ENCODE assay signal across 27 mouse cellular contexts in the genomic region with DNA sequence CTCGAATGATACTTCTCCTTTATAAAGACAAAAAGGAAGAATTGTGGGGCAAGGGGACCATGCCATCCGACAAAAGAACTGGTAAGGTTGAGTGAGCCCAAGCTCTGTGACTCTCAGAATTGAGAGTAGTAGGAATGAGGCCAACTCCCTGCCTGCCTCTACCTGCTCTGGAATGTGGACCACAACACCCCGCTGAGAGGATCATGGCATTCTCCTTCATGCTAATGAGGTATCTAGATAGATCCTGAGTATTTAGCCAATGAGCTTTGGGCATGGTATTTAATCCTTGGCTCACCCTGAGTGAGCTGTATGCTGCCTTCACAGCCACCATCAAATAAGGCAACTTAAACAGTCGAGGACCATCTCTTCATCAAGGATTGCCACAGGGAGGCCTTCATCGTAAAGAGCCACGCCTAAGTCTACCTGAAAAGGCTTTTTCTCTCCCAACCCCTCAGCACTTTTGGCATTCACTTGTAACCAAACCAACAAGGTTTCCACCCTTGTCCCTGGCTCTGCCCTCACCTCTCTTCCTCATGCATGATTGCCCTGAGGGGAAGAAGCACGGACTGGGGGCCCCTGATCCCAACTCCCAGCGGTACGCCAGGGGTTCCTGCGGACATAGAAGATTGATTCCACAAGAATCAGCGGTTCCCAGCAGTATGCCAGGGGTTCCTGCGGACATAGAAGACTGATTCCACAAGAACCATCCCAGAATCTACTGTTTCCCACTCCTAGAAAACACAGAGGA.
DNase-seq lines count a peak whose midpoint lies in the region; ATAC-seq lines count a peak whose summit lies in the region.
"Had no signal": no experiment of that assay in that cellular context is flagged by ENCODE, and none has a peak within 500 bp of the region (broad histone marks: within the 10 kb centered on the region; RNA-seq: fewer than 3 reads in every experiment).

No protein-coding gene starts in this region.

- intact Hi-C loops in heart, postnatal 14 days (cut with DNase I): no loop called here
- intact Hi-C loops in left cerebral cortex, postnatal 25 days (cut with DNase I): no loop called here

- H3K4me2 ChIP-seq in heart, embryonic 12.5 days: no peak overlapping the region
- no peak overlapping the region for H3K4me2 ChIP-seq in kidney, embryonic 14.5 days (replicated peaks; ENCODE audit: low read depth, low read length)
- no peak overlapping the region for H3K4me2 ChIP-seq in midbrain, embryonic 15.5 days
- H3K4me2 ChIP-seq: embryonic facial prominence, embryonic 12.5 days; forebrain, embryonic 12.5 days; hindbrain, embryonic 14.5 days; liver, embryonic 15.5 days; lung, embryonic 15.5 days; neural tube, embryonic 12.5 days had no signal

- peak overlapping the region; percentile 42; the same call in 1 of the 2 replicates for H3K27ac ChIP-seq in heart, embryonic 12.5 days (ENCODE audit: poor library complexity, severe bottlenecking)
- no peak overlapping the region for H3K27ac ChIP-seq in kidney, embryonic 14.5 days (ENCODE audit: low read depth, low read length)
- H3K27ac ChIP-seq in midbrain, embryonic 15.5 days: no peak overlapping the region
- H3K27ac ChIP-seq: embryonic facial prominence, embryonic 12.5 days; forebrain, embryonic 12.5 days; hindbrain, embryonic 14.5 days; kidney, postnatal 0 days; liver, embryonic 15.5 days; lung, embryonic 15.5 days; neural tube, embryonic 12.5 days had no signal

- no peaks in the 10 kb centered on the region for H3K9me3 ChIP-seq in heart, embryonic 12.5 days (replicated peaks)
- H3K9me3 ChIP-seq in kidney, embryonic 14.5 days (ENCODE audit: control insufficient read depth, low read length): no peaks in the 10 kb centered on the region
- no peaks in the 10 kb centered on the region for H3K9me3 ChIP-seq in midbrain, embryonic 15.5 days
- H3K9me3 ChIP-seq: embryonic facial prominence, embryonic 12.5 days; forebrain, embryonic 12.5 days; liver, embryonic 15.5 days; lung, embryonic 15.5 days; neural tube, embryonic 12.5 days had no signal

- no peaks in the 10 kb centered on the region for H3K27me3 ChIP-seq in heart, embryonic 12.5 days (replicated peaks)
- H3K27me3 ChIP-seq in kidney, embryonic 14.5 days (ENCODE audit: control insufficient read depth, insufficient read depth, low read length): no peaks in the 10 kb centered on the region
- no peaks in the 10 kb centered on the region for H3K27me3 ChIP-seq in midbrain, embryonic 15.5 days (replicated peaks)
- H3K27me3 ChIP-seq: embryonic facial prominence, embryonic 12.5 days; forebrain, embryonic 12.5 days; liver, embryonic 15.5 days; lung, embryonic 15.5 days; neural tube, embryonic 12.5 days had no signal

- 81% methylated on average over 12 of the region's 12 CpGs for WGBS in heart, embryonic 12.5 days
- WGBS in kidney, embryonic 14.5 days: 92% methylated on average over 12 of the region's 12 CpGs
- WGBS in midbrain, embryonic 15.5 days: 87% methylated on average over 12 of the region's 12 CpGs

- no peak for DNase-seq in heart, postnatal 14 days
- peak; percentile 54 for DNase-seq in ES-CJ7 (ENCODE audit: low read depth, low spot score)
- peak; percentile 53 for DNase-seq in Muller cell, postnatal 12 days (ENCODE audit: inconsistent ontology term)
- peak; percentile 70 to 85 for DNase-seq in cerebellum, postnatal 10 days
- DNase-seq in left cerebral cortex, postnatal 25 days (ENCODE audit: low spot score in 2 of 2): no peak
- DNase-seq: adrenal gland, postnatal 10 days; heart, postnatal 4 days; kidney, adult 18-20 months; layer of hippocampus, adult 9-11 months; liver; lung, postnatal 4 days; midbrain, embryonic 14.5 days; retina, postnatal 1 day; right cerebral cortex, postnatal 25 days; thymus, postnatal 14 days had no signal

- H3K4me3 ChIP-seq in heart, embryonic 12.5 days: no peak overlapping the region
- H3K4me3 ChIP-seq in kidney, embryonic 14.5 days (ENCODE audit: low read length): no peak overlapping the region
- no peak overlapping the region for H3K4me3 ChIP-seq in midbrain, embryonic 15.5 days
- H3K4me3 ChIP-seq: embryonic facial prominence, embryonic 12.5 days; erythroblast, embryonic 14.5 days; forebrain, embryonic 12.5 days; liver, embryonic 15.5 days; lung, embryonic 15.5 days; neural tube, embryonic 12.5 days had no signal

- H3K36me3 ChIP-seq in heart, embryonic 12.5 days: no peaks in the 10 kb centered on the region
- no peaks in the 10 kb centered on the region for H3K36me3 ChIP-seq in kidney, embryonic 14.5 days (ENCODE audit: control insufficient read depth, insufficient read depth, low read length)
- H3K36me3 ChIP-seq in midbrain, embryonic 15.5 days (replicated peaks): no peaks in the 10 kb centered on the region
- H3K36me3 ChIP-seq: embryonic facial prominence, embryonic 12.5 days; forebrain, embryonic 12.5 days; liver, embryonic 15.5 days; lung, embryonic 15.5 days; neural tube, embryonic 12.5 days had no signal

- H3K4me1 ChIP-seq in heart, embryonic 12.5 days (replicated peaks): peaks cover 11% of the 10 kb centered on the region
- no peaks in the 10 kb centered on the region for H3K4me1 ChIP-seq in kidney, embryonic 14.5 days (ENCODE audit: control insufficient read depth, insufficient read depth, low read length)
- H3K4me1 ChIP-seq in midbrain, embryonic 15.5 days: no peaks in the 10 kb centered on the region
- H3K4me1 ChIP-seq: embryonic facial prominence, embryonic 12.5 days; forebrain, embryonic 12.5 days; liver, embryonic 15.5 days; lung, embryonic 15.5 days; neural tube, embryonic 12.5 days had no signal

- no peak overlapping the region for H3K9ac ChIP-seq in heart, embryonic 12.5 days
- H3K9ac ChIP-seq in kidney, embryonic 14.5 days (ENCODE audit: low read depth, low read length): no peak overlapping the region
- no peak overlapping the region for H3K9ac ChIP-seq in midbrain, embryonic 15.5 days
- H3K9ac ChIP-seq: embryonic facial prominence, embryonic 12.5 days; forebrain, embryonic 12.5 days; hindbrain, embryonic 14.5 days; liver, embryonic 15.5 days; lung, embryonic 15.5 days; neural tube, embryonic 12.5 days had no signal

- ATAC-seq in heart, embryonic 12.5 days (ENCODE audit: insufficient number of reproducible peaks, low FRiP score): no peak
- ATAC-seq in kidney, embryonic 14.5 days (ENCODE audit: low FRiP score, low TSS enrichment): no peak
- no peak for ATAC-seq in midbrain, embryonic 15.5 days (replicated peaks)
- ATAC-seq: inflammation-experienced regulatory T-cells, adult 6 months had no signal

Comparison
In these comparisons a context has a peak if more than half of its experiments do, and no peak if none do; other contexts are left out.
1. DNase-seq: peak in ES-CJ7 (single experiment), Muller cell, postnatal 12 days (single experiment) and cerebellum, postnatal 10 days (2 of 2); none in heart, postnatal 14 days (0 of 2) and left cerebral cortex, postnatal 25 days (0 of 2).